Mouse (Mus musculus): ENCODE measurements at regions not wholly inside any gene's neighbourhood (a gene's known extent, or its start where the extent isn't known, plus 50 kb on each side); places are given as distances from the start of the nearest gene placed in this dataset.

- no peak overlapping the region for H3K4me3 ChIP-seq (ENCODE audit: low read depth, low read length)
- no peak overlapping the region for H3K4me2 ChIP-seq (replicated peaks; ENCODE audit: low read depth)
- WGBS: 33% methylated on average over 1 of the region's 1 CpGs
- H3K27me3 ChIP-seq (replicated peaks; ENCODE audit: control insufficient read depth, insufficient read depth, low read length): no peaks in the 10 kb centered on the region
- no peak for TF ChIP-seq CTCF (IDR thresholded peaks at IDR 0.05; ENCODE audit: low read depth)
- ATAC-seq: no peak
- H3K36me3 ChIP-seq (ENCODE audit: control insufficient read depth, insufficient read depth): no peaks in the 10 kb centered on the region
- no peak overlapping the region for H3K27ac ChIP-seq (ENCODE audit: low read depth, low read length)
- no peaks in the 10 kb centered on the region for H3K4me1 ChIP-seq (replicated peaks; ENCODE audit: control insufficient read depth, insufficient read depth, low read length)
- no peak overlapping the region for H3K9ac ChIP-seq (ENCODE audit: low read depth, low read length)
- no peaks in the 10 kb centered on the region for H3K9me3 ChIP-seq (ENCODE audit: control insufficient read depth)
These were observed 141.8 kb upstream of the Smlr1 start for GRCm38 (mm10) chr10:25677889-25678288.

DNA sequence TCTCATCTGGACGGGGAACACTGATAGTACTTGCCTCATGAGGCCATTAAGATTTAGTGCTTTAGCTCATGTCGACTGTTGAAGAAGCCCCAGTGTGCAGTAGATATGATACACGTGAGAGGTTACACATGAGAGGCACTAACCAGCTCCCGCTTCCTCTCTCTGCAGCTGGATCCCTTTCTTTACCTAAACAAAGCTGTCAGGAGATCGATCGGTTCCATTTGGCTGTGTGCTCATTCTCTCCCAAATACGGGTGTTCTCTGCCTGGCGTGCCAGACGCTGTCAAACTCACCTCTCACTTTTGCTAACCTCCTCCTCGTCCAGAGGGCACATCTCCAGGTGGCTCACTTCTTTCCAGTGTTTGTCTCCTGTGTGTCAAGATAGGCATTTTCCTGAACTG, 139.3 kb upstream of the Smlr1 start:
- Histone ChIP-seq H3K27me3 (replicated peaks; ENCODE audit: control insufficient read depth, insufficient read depth, low read length) (no peaks in the 10 kb centered on the region), H3K27ac (ENCODE audit: low read depth, low read length) (no peak overlapping the region), H3K4me2 (replicated peaks; ENCODE audit: low read depth) (no peak overlapping the region), H3K9ac (ENCODE audit: low read depth, low read length) (no peak overlapping the region), H3K4me3 (ENCODE audit: low read depth, low read length) (no peak overlapping the region), H3K9me3 (ENCODE audit: control insufficient read depth) (no peaks in the 10 kb centered on the region), H3K36me3 (ENCODE audit: control insufficient read depth, insufficient read depth) (no peaks in the 10 kb centered on the region), H3K4me1 (replicated peaks; ENCODE audit: control insufficient read depth, insufficient read depth, low read length) (no peaks in the 10 kb centered on the region)
- TF ChIP-seq CTCF (IDR thresholded peaks at IDR 0.05; ENCODE audit: low read depth): no peak
- ATAC-seq: no peak
- 52% methylated on average over 10 of the region's 10 CpGs for WGBS

GRCm38 (mm10) chr10:25670061-25670460, 134.0 kb upstream of the Smlr1 start:
- Histone ChIP-seq H3K9ac (ENCODE audit: low read depth, low read length) (no peak overlapping the region), H3K4me3 (ENCODE audit: low read depth, low read length) (no peak overlapping the region), H3K36me3 (ENCODE audit: control insufficient read depth, insufficient read depth) (no peaks in the 10 kb centered on the region), H3K27ac (ENCODE audit: low read depth, low read length) (no peak overlapping the region), H3K4me1 (replicated peaks; ENCODE audit: control insufficient read depth, insufficient read depth, low read length) (no peaks in the 10 kb centered on the region), H3K27me3 (replicated peaks; ENCODE audit: control insufficient read depth, insufficient read depth, low read length) (no peaks in the 10 kb centered on the region), H3K4me2 (replicated peaks; ENCODE audit: low read depth) (no peak overlapping the region), H3K9me3 (ENCODE audit: control insufficient read depth) (no peaks in the 10 kb centered on the region)
- no peak for ATAC-seq
- no peak for TF ChIP-seq CTCF (IDR thresholded peaks at IDR 0.05; ENCODE audit: low read depth)
- WGBS: 88% methylated on average over 1 of the region's 1 CpGs

- Histone ChIP-seq H3K4me1 (replicated peaks; ENCODE audit: control insufficient read depth, insufficient read depth, low read length) (no peaks in the 10 kb centered on the region), H3K36me3 (ENCODE audit: control insufficient read depth, insufficient read depth) (no peaks in the 10 kb centered on the region), H3K4me2 (replicated peaks; ENCODE audit: low read depth) (no peak overlapping the region), H3K27me3 (replicated peaks; ENCODE audit: control insufficient read depth, insufficient read depth, low read length) (no peaks in the 10 kb centered on the region), H3K9ac (ENCODE audit: low read depth, low read length) (no peak overlapping the region), H3K27ac (ENCODE audit: low read depth, low read length) (no peak overlapping the region), H3K9me3 (ENCODE audit: control insufficient read depth) (no peaks in the 10 kb centered on the region), H3K4me3 (ENCODE audit: low read depth, low read length) (no peak overlapping the region)
- TF ChIP-seq CTCF (IDR thresholded peaks at IDR 0.05; ENCODE audit: low read depth): no peak
- 62% methylated on average over 16 of the region's 16 CpGs for WGBS
- ATAC-seq: no peak
These were observed 116.9 kb upstream of the Smlr1 start for GRCm38 (mm10) chr10:25652742-25653563.

DNA sequence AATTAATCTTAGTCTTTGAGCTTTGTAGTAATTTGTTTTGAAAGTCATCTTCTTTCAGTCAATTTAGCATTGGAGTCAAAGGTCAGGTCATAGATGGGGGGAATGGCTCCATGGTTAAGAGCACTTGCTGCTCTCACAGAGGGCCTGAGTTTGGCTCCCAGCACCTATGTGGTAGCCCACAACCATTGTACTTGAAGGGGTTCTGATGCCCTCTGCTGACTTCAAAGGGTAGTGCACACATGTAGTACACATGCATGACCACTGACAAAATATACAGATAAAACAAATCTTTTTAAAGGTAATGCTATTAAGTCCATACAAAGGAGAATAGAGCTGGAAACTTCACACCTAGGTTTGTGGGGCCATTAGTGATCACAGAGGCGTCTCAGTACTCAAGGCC, 111.7 kb upstream of the Smlr1 start:
- peak; percentile 36 for TF ChIP-seq CTCF (IDR thresholded peaks at IDR 0.05; ENCODE audit: low read depth)
- ATAC-seq: no peak
- Histone ChIP-seq H3K4me3 (ENCODE audit: low read depth, low read length) (no peak overlapping the region), H3K27me3 (replicated peaks; ENCODE audit: control insufficient read depth, insufficient read depth, low read length) (no peaks in the 10 kb centered on the region), H3K4me1 (replicated peaks; ENCODE audit: control insufficient read depth, insufficient read depth, low read length) (no peaks in the 10 kb centered on the region), H3K27ac (ENCODE audit: low read depth, low read length) (no peak overlapping the region), H3K36me3 (ENCODE audit: control insufficient read depth, insufficient read depth) (no peaks in the 10 kb centered on the region), H3K9me3 (ENCODE audit: control insufficient read depth) (0 out of 2 replicates have a peak, but pooled peaks cover 2% of the 10 kb centered on the region), H3K4me2 (replicated peaks; ENCODE audit: low read depth) (no peak overlapping the region), H3K9ac (ENCODE audit: low read depth, low read length) (no peak overlapping the region)
- 83% methylated on average over 1 of the region's 1 CpGs for WGBS

GRCm38 (mm10) chr10:25643518-25643993, 107.5 kb upstream of the Smlr1 start:
- no peak overlapping the region for H3K4me2 ChIP-seq (replicated peaks; ENCODE audit: low read depth)
- TF ChIP-seq CTCF (IDR thresholded peaks at IDR 0.05; ENCODE audit: low read depth): no peak
- no peaks in the 10 kb centered on the region for H3K4me1 ChIP-seq (replicated peaks; ENCODE audit: control insufficient read depth, insufficient read depth, low read length)
- H3K27me3 ChIP-seq (replicated peaks; ENCODE audit: control insufficient read depth, insufficient read depth, low read length): no peaks in the 10 kb centered on the region
- 43% methylated on average over 3 of the region's 3 CpGs for WGBS
- H3K9me3 ChIP-seq (ENCODE audit: control insufficient read depth): 0 out of 2 replicates have a peak, but pooled peaks cover 2% of the 10 kb centered on the region
- H3K27ac ChIP-seq (ENCODE audit: low read depth, low read length): no peak overlapping the region
- H3K36me3 ChIP-seq (ENCODE audit: control insufficient read depth, insufficient read depth): no peaks in the 10 kb centered on the region
- no peak overlapping the region for H3K4me3 ChIP-seq (ENCODE audit: low read depth, low read length)
- H3K9ac ChIP-seq (ENCODE audit: low read depth, low read length): no peak overlapping the region
- no peak for ATAC-seq
